Mouse (Mus musculus) heart, embryonic 15.5 days (tissue): ENCODE measurements around the gene Ascl4. TPM values are rescaled to one million over a fixed set of nuclear protein-coding genes. Genes with fewer than 3 reads are reported as not detected.
A peak's percentile ranks its signal among the peaks of the same experiment; 100 is the strongest.

Experiments used
- ATAC-seq: fragments of 200-750 bp; cut with Nextera tagmentation; replicated peaks from 2 replicates; pipeline ENCODE4 v1.8.0; 2017; ENCODE audit warnings: low read depth, moderate TSS enrichment; ENCODE audit not compliant: insufficient number of reproducible peaks, insufficient read depth, low FRiP score
- H3K27ac ChIP-seq: fragments of 300-500 bp; sonication (generic); 2 replicates; pipeline ENCODE4 v1.5.1; 2015; ENCODE audit warnings: mild to moderate bottlenecking, inconsistent platforms
- H3K27me3 ChIP-seq: fragments of 300-500 bp; sonication (generic); 2 replicates; pipeline ENCODE4 v1.6.1; 2015; ENCODE audit warnings: inconsistent platforms
- H3K36me3 ChIP-seq: fragments of 300-500 bp; sonication (generic); 2 replicates; pipeline ENCODE4 v1.6.1; 2015; ENCODE audit warnings: mild to moderate bottlenecking, inconsistent platforms
- H3K4me1 ChIP-seq: fragments of 300-500 bp; sonication (generic); replicated peaks from 2 replicates; pipeline ENCODE4 v1.6.1; 2015; ENCODE audit warnings: inconsistent platforms
- H3K4me2 ChIP-seq: fragments of 300-500 bp; sonication (generic); 2 replicates; pipeline ENCODE4 v1.6.1; 2015; ENCODE audit warnings: inconsistent platforms, mild to moderate bottlenecking, moderate library complexity
- H3K4me3 ChIP-seq: fragments of 300-500 bp; sonication (generic); 2 replicates; pipeline ENCODE4 v1.5.1; 2015; ENCODE audit warnings: mild to moderate bottlenecking, inconsistent platforms
- H3K9ac ChIP-seq: fragments of 300-500 bp; sonication (generic); 2 replicates; pipeline ENCODE4 v1.6.1; 2015; ENCODE audit warnings: mild to moderate bottlenecking, inconsistent platforms
- H3K9me3 ChIP-seq: fragments of 300-500 bp; sonication (generic); replicated peaks from 2 replicates; pipeline ENCODE4 v1.6.1; 2016; ENCODE audit warnings: inconsistent platforms
- WGBS: fragments of 180-500 bp; shearing (Covaris S2); methylation state at CpG from one replicate; pipeline ENCODE4 v1.1.7; 2015; ENCODE audit warnings: mixed read lengths; 5-methylcytosine and 5-hydroxymethylcytosine counted together
- polyA plus RNA-seq: library from polyadenylated mRNA; unstranded; fragments of >200 nt; fragmentation: Nextera tagmentation; extraction: Ambion mirVana; gene quantifications from 2 replicates; pipeline ENCODE4 v1.2.1, GENCODE M21; 2015

The Ascl4 gene
- polyA plus RNA-seq, 1 experiment from 2014 or later = not detected

GRCm38 (mm10) chr10:85953401-85953800 is 25.9 kb downstream of the Ascl4 start:
- Histone ChIP-seq H3K9me3 (no peaks in the 10 kb centered on the region), H3K27me3 (no peaks in the 10 kb centered on the region), H3K4me3 (no peak overlapping the region), H3K36me3 (peaks cover 54% of the 10 kb centered on the region), H3K4me1 (peaks cover 8% of the 10 kb centered on the region), H3K4me2 (no peak overlapping the region), H3K9ac (no peak overlapping the region), H3K27ac (no peak overlapping the region)
- ATAC-seq = no peak
- WGBS = 69% methylated on average over 3 of the region's 3 CpGs

- no peak for ATAC-seq
- Histone ChIP-seq H3K36me3 (peaks cover 44% of the 10 kb centered on the region), H3K4me3 (no peak overlapping the region), H3K9me3 (no peaks in the 10 kb centered on the region), H3K9ac (no peak overlapping the region), H3K27ac (no peak overlapping the region), H3K27me3 (no peaks in the 10 kb centered on the region), H3K4me2 (no peak overlapping the region), H3K4me1 (peaks cover 8% of the 10 kb centered on the region)
- 80% methylated on average over 2 of the region's 2 CpGs for WGBS
These were observed 26.9 kb downstream of the Ascl4 start for GRCm38 (mm10) chr10:85954429-85954828.

DNA sequence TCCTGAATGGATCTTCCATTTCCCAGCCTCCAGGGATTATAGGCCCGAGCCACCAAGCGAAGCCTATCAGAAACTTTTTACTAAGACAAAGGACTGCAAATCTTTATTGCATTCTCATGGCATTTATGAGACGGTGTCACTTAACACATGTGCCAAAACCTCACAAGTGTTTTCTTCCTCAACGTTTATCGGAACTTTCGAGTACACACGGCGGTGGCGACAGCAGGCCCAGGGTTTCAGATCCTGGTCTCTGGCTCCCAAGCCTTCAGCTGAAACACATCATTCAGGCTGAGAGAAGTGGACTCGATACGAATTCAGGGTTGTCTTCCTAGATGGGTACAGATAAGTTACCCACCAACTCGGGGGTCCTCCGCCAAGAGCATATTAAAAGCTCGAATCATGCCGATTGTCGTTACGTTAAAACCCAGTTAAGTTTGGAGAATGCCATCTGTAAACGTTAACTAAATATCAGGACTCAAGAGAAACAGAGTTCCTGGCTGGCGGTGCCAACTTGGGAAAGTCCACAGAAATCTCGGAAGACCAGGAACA is 29.5 kb downstream of the Ascl4 start:
- ATAC-seq = no peak
- 2% methylated on average over 20 of the region's 20 CpGs for WGBS
- Histone ChIP-seq H3K4me1 (peaks cover 8% of the 10 kb centered on the region), H3K9ac (peak overlapping the region; percentile 96), H3K4me3 (peak overlapping the region; percentile 93), H3K9me3 (no peaks in the 10 kb centered on the region), H3K27ac (peak overlapping the region; percentile 78), H3K36me3 (peaks cover 21% of the 10 kb centered on the region), H3K4me2 (peak overlapping the region; percentile 71), H3K27me3 (no peaks in the 10 kb centered on the region)

DNA sequence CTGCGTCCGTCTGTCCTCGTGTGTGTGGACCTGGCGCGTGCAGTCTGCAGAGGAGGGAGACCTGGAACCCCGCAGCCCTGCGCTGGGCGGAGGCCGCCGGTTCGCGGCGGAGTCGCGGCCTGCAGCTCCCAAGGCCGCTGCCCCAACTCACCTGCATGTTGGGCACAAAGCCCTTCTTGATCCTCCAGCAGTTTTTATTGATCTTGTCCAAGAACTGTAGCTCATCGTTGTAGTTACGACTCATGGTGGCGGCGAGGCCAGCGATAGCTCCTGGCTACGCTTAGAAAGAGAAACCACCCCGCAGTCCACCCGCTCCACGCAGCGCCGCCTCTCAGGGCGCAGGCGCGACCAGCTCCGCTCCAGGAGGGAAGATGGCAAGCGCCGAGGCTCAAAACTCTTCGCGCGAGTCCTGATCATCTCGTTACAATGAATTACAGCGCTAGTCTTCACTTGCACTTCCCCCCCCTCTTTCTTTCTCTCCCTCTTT is 30.0 kb downstream of the Ascl4 start, which contains the start of gene Rtcb:
TSS of gene Rtcb (minus strand) at position 360 of the 487 bp plus-strand sequence.
- Histone ChIP-seq H3K27me3 (no peaks in the 10 kb centered on the region), H3K4me2 (peak within 1 kb of the TSS; percentile 71), H3K9me3 (no peaks in the 10 kb centered on the region), H3K4me3 (peak within 1 kb of the TSS; percentile 93), H3K27ac (peak within 1 kb of the TSS; percentile 78), H3K36me3 (peaks cover 18% of the 10 kb centered on the region), H3K4me1 (peaks cover 8% of the 10 kb centered on the region), H3K9ac (peak within 1 kb of the TSS; percentile 96)
- WGBS = under 1% methylated on average over 38 of the region's 38 CpGs
- peak; percentile 85 for ATAC-seq

DNA sequence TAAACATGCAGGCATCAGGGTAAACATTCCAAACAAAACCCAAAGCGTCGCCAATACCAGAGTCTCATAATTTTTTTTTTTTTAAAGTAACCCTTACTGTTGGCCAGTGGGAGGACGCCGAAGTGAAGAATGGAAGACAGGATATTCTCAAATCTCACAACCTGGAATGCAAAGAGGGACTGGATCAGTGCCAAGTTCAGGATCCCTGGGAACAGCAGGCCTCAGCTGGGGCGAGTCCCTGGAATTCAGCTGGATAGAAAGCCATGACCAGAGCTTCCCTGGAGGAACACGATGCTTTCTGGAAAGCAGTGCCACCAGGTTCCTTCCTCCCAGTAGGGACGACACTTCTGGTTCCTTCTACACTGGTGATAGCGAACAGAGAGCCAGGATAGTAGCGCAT is 35.4 kb downstream of the Ascl4 start:
- Histone ChIP-seq H3K4me2 (no peak overlapping the region), H3K27ac (no peak overlapping the region), H3K4me1 (peaks cover 6% of the 10 kb centered on the region; the same call in 1 of the 2 replicates), H3K9me3 (no peaks in the 10 kb centered on the region), H3K9ac (no peak overlapping the region), H3K4me3 (no peak overlapping the region), H3K36me3 (no peaks in the 10 kb centered on the region), H3K27me3 (no peaks in the 10 kb centered on the region)
- 34% methylated on average over 9 of the region's 9 CpGs for WGBS
- no peak for ATAC-seq

DNA sequence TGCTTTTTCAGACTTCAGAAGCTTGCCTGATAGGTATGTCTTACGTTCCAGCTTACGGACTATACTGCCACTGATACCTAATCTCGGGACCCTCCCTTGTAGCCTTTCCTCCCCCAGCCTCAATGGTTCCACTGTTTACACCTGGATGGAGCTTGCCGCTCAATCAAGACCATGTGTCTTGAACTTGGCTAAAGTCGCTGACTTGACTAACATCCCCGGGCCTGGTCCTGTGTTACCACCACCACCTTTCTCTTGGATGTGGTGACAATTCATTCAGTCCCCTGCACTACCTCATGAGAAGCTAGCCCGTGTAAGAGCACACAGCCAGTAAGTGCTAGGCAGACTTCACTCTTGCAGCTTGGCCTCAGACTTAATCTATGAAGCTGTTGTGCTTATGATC is 36.8 kb downstream of the Ascl4 start:
- H3K4me1 ChIP-seq = peaks cover 6% of the 10 kb centered on the region; the same call in 1 of the 2 replicates
- H3K27ac ChIP-seq = no peak overlapping the region
- H3K36me3 ChIP-seq = no peaks in the 10 kb centered on the region
- H3K27me3 ChIP-seq = no peaks in the 10 kb centered on the region
- H3K4me3 ChIP-seq = no peak overlapping the region
- H3K4me2 ChIP-seq = no peak overlapping the region
- H3K9ac ChIP-seq = no peak overlapping the region
- ATAC-seq = no peak
- 79% methylated on average over 7 of the region's 7 CpGs for WGBS
- no peaks in the 10 kb centered on the region for H3K9me3 ChIP-seq

- no peak overlapping the region for H3K4me2 ChIP-seq
- H3K27ac ChIP-seq = no peak overlapping the region
- H3K9ac ChIP-seq = no peak overlapping the region
- peaks cover 6% of the 10 kb centered on the region; the same call in 1 of the 2 replicates for H3K4me1 ChIP-seq
- H3K36me3 ChIP-seq = no peaks in the 10 kb centered on the region
- H3K4me3 ChIP-seq = no peak overlapping the region
- no peaks in the 10 kb centered on the region for H3K27me3 ChIP-seq
- no peak for ATAC-seq
- 50% methylated on average over 2 of the region's 2 CpGs for WGBS
- H3K9me3 ChIP-seq = no peaks in the 10 kb centered on the region
These were observed 39.0 kb downstream of the Ascl4 start for GRCm38 (mm10) chr10:85966476-85966875.

- Histone ChIP-seq H3K27ac (no peak overlapping the region), H3K9me3 (no peaks in the 10 kb centered on the region), H3K36me3 (no peaks in the 10 kb centered on the region), H3K4me1 (peaks cover 6% of the 10 kb centered on the region; the same call in 1 of the 2 replicates), H3K27me3 (no peaks in the 10 kb centered on the region), H3K9ac (no peak overlapping the region), H3K4me3 (no peak overlapping the region), H3K4me2 (no peak overlapping the region)
- no peak for ATAC-seq
- WGBS = 58% methylated on average over 17 of the region's 17 CpGs
These were observed 40.1 kb downstream of the Ascl4 start for GRCm38 (mm10) chr10:85967411-85968156.

DNA sequence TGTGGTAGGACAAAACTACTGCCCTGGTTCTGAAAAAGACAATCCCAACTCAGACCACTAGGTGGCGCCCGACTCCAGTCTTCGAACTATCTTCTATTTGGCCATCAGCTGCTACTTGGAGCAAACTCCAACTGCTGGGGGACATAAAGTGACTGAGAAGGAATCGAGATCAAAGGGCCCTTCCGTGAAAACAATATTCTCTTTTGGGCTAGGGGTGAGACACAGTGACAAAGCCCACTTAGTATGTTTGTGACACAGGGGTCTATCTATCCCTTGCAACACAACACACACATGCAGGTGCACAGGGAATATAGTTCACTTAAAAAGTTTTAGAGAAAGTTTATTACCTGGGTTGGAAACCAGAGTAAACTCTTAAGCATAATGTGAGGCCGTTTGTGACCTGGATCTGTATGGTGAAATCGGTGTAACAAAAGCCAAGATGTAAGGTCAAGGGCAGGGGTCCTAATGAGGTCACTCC is 40.7 kb downstream of the Ascl4 start:
- no peak for ATAC-seq
- H3K4me3 ChIP-seq = no peak overlapping the region
- no peak overlapping the region for H3K27ac ChIP-seq
- H3K9ac ChIP-seq = no peak overlapping the region
- 11% methylated on average over 7 of the region's 7 CpGs for WGBS
- peaks cover 2% of the 10 kb centered on the region; the same call in 1 of the 2 replicates for H3K4me1 ChIP-seq
- no peaks in the 10 kb centered on the region for H3K36me3 ChIP-seq
- no peaks in the 10 kb centered on the region for H3K27me3 ChIP-seq
- no peak overlapping the region for H3K4me2 ChIP-seq
- no peaks in the 10 kb centered on the region for H3K9me3 ChIP-seq

- no peaks in the 10 kb centered on the region for H3K27me3 ChIP-seq
- no peak for ATAC-seq
- 47% methylated on average over 2 of the region's 2 CpGs for WGBS
These were observed 41.2 kb downstream of the Ascl4 start for GRCm38 (mm10) chr10:85968731-85969130.

DNA sequence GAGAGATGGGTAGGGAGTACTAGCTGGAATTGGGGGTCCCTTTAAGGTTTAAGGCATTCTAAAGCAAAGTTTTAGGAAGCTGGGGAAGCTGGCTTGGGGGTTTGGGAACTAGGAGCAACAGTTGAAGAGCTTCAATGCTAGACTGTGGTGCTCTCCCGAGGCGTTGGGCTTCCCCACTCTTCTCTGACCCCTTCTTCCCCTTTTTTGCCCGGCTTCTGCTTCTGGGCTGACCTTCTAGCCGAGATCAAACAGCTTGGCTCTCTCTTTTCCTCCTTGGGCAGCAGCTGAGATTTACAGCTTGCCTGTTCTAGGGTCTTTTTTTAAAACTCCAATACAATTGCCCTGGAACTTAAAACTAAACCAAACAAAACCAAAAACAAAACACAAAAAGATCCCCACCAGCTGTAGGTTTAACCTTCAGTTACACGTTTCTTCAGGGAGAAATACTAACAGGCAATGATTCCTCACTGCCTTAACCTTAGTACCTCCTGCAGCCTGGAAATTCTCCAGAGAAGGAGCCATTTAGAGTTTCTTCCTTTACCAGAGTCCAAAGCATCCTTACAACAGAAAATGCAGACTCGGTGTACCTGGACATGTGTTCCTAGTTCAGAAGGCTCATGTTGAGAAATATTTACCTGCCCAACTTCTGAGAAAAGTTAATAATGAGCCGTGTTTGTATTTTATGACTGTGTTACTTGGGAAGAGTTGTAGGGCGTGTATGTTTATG is 42.6 kb downstream of the Ascl4 start:
- ATAC-seq = no peak
- H3K4me2 ChIP-seq = no peak overlapping the region
- no peak overlapping the region for H3K9ac ChIP-seq

More at GRCm38 (mm10) chr10:85968731-85969130, 41.2 kb downstream of the Ascl4 start:
- H3K9me3 ChIP-seq = no peaks in the 10 kb centered on the region
- H3K36me3 ChIP-seq = no peaks in the 10 kb centered on the region
- no peak overlapping the region for H3K4me2 ChIP-seq
- no peak overlapping the region for H3K9ac ChIP-seq
- no peaks in the 10 kb centered on the region for H3K4me1 ChIP-seq
- no peak overlapping the region for H3K27ac ChIP-seq
- no peak overlapping the region for H3K4me3 ChIP-seq

More for the DNA sequence above, 42.6 kb downstream of the Ascl4 start:
- 50% methylated on average over 8 of the region's 8 CpGs for WGBS
- no peaks in the 10 kb centered on the region for H3K4me1 ChIP-seq
- H3K27me3 ChIP-seq = no peaks in the 10 kb centered on the region
- H3K36me3 ChIP-seq = no peaks in the 10 kb centered on the region
- H3K4me3 ChIP-seq = no peak overlapping the region
- no peaks in the 10 kb centered on the region for H3K9me3 ChIP-seq
- no peak overlapping the region for H3K27ac ChIP-seq
